Mouse (Mus musculus) 416B (cell line): ENCODE measurements around the gene Hoxa6.

Source experiments
- DNase-seq: peaks from one replicate; pipeline ENCODE4 v3.0.0; 2011; ENCODE audit warnings: low read depth

The Hoxa6 gene

DNA sequence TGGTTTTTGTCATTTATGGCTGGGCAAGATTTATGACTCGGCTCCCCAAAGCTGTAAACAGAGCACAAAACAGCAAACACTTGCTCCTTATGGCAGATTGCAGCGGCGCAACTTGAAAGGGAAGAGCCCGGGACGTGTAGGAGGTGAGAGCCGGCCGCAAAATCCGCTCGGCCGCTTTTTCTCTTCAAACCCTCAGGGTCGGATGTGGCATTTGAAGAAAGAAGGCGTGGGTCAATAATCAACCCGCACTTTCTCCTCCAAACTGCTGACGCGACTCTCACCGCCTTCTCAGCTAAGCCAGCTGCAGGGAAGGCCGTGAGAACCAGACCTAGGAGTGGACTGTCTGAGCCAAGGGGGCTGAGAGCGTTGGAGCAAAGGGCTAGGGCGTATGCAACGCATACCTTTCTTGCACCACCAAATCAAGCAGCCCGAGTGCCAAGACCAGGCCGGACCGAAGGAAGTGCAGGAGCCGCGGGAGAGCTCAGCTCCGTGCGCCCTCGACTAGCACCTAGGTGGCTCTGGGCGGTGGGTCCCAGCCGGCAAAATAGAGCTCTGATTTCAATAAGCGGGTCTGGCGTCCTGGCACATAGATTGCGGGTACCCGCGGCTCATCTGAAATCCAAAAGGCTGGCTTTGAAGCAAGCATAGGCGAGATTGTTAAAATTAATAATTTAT, 31.3 kb downstream of the Hoxa6 start, which contains the start of gene 5730596B20Rik:
5730596B20Rik (plus strand) TSS at position 438 of the 675 bp plus-strand sequence.
- no peak for DNase-seq

DNA sequence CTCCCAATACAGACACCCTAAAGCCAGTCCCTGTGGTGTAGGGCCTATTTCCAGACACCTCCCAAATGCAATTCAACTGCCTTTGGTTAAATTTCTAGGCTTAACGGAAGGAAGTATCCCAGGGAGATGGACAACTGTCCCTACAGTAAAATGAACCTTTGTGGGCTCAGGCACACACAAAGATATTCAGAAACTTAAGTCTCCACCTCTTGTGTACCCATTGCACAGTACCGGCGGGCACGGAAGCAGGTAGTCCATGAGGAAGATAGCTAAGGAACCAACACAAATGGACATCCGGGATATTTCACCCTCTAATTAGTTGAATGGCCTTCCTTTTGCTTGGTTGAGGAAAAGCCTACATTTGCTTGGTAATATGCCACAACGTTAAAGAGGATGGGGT, 32.1 kb downstream of the Hoxa6 start:
- no peak for DNase-seq

DNA sequence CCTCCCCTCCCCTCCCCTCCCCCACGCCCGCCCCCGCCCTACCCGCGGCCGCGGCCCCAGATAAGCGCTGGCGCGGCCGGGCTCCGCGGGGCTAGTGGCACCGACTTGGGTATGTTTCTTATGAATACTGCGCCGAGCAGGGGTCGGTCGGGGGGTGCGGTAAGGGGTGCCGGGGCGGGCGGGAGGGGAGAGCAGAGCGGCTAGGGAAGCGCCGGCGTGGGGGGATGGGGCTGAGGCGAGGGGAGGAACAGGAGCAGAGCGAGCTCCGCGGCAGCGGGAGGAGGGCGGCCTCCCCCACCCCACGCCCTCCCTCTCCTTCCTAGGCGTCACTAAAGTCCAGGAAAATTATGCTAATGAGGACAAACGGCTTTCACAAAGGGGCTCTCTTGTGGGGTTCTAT, 32.7 kb downstream of the Hoxa6 start:
- DNase-seq = no peak

DNA sequence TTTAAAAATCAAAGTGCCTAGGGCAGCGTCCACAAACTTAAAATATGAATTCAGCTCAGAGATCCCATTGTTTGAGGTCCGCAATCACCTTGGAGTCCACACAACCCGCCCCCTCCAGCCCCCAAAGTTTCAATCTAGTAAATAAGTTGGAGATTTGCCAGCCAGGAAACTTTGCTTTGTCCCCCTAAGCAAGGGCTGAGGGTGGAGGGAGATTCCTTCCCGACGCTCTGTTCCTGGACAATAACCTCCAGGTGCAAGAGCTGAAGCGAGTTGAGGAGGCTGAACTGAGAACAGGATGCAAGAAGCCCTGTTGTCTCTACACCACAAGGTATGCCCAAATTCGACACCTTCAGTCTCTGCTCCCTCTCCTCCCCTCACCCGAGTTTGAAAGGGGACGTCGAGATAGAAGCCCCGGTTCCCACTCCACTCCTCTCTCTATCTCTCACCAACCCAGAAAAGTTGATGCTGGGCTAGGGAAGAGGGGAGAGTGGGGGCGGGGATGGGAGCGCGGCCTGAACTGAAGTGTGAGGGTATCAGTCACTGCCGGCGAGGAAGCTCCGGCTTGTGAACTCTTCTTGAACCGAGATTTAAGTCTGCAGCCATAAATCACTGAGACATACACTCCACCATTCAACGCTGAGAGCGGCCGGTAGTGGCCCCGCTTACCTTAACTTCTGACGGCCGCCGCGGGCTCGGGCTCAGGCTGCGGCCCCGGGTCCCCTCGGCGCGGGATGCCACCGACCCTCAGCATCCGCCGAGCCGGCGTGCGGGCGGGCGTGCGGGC, 33.4 kb downstream of the Hoxa6 start:
- DNase-seq = no peak

DNA sequence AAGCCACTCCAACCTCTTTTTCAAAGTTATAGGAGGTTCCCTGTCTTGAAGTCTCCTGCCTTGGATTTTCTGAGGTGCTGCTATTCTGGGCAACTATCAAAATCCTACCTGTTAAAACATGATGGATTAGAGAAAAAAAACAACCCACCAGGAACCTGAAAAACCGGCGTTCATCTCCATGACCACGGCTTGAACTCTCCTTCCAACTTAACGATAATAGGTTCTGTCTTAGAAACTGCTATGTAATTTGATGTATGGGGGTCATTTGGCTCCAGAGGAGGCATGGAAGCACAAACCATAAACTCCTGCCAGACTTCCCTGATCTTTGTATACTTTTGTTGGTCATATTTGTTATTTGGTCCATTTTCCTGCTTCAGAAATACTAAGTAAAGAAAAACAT, 34.9 kb downstream of the Hoxa6 start:
- no peak for DNase-seq

DNA sequence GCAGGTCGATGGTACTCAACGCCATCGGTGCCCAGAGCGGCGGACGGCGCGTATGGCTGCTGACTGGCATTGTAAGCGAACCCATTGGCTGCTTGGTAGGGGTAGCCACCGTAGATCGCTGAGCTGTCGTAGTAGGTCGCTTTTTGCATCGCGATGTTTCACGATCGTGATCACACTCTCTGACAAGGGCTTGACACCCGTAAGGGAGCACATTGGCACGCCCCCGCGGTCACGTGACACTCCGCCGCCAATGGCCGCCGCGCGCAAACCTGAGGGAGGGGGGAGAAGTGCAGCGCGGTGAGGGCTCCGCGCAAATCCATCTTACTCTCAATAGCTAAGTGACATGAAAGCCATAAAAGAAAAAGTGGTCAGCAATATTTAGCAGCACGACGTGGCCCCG, 36.0 kb downstream of the Hoxa6 start:
- no peak for DNase-seq

DNA sequence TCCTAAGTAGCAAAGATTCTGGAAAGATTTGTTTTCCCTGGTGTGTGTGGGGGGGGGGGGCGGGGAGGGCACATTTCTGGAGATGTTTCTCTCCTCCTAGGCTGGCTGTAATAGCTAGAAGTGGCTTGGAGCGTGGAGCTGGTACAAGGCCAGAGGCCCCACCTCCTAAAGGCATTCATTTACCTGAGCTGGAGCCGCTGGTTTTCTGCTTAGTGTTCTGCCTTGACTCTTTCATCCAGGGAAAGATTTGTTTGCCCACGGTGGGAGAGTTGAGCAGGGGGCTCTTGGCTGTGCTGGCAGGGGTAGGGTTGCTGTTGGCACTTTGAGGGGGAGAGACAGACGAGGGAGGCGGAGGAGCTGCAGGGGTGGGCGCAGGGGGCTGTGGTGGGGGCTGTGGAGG, 36.6 kb downstream of the Hoxa6 start:
- DNase-seq = no peak

DNA sequence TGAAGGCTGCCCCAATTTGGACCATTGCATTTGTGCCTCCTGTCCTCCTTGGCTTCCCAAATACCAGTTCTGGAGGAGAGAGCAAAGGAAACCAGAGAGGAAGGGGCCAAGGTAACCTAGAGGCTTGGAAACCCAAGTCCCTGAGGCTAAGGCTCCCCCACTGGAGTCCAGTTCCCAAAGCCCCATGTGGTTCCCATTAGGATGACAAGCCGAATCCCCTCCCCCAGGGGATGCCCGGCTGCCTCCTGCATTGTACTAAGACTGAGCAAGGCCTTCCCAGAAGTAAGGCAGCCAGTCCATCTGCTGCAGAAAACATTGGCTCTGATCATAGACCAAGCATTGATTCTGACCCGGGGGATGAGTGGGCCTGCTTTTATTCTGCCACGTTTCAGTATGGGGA, 37.2 kb downstream of the Hoxa6 start:
- DNase-seq = no peak

DNA sequence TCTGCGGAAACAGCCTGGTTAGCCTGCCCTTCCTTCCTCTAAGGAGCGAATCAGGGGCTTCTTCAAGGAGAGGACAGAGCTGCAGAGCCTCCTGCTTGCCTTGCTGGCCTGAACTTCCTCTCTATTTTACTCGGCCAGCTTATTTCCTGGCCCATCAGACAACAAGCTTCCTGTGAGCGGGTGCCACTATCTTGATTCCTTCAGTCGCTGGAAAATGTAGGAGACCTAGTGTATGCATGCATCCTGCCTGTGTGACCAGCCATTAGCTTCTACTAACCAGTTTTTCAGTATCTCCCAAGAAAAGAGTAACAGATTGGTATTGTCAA, 37.7 kb downstream of the Hoxa6 start:
- no peak for DNase-seq

DNA sequence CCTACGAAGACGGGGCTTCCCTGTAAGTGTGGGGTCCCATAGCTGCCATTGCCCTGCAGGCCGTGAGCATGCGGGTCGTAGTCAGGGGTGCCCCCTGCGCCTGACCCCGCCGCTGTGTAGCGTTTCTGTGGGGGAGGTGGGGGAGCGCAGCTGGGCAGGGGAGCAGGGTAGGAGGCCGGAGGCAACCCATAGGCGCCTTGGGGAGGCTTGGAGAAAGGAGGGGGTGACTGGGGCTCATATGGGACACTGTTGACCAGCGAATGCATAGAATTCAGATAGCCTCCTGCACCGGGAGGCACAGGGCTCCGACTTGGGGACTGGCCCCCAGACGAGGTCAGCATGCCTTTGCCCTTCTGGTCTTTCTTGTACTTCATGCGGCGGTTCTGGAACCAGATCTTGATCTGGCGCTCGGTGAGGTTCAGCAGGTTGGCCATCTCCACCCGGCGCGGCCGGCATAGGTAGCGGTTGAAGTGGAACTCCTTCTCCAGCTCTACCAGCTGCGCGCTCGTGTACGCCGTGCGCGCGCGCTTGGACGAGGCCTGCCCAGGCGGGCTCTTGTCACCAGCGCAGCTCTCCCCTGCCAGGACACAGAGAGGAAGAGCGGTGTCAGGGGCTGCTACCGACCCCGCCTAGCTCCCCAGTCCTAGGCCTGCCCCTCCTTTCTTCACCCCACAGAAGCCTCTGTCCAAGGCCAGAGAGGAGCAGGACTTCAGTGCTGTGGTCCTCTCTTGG, 38.2 kb downstream of the Hoxa6 start:
- no peak for DNase-seq

DNA sequence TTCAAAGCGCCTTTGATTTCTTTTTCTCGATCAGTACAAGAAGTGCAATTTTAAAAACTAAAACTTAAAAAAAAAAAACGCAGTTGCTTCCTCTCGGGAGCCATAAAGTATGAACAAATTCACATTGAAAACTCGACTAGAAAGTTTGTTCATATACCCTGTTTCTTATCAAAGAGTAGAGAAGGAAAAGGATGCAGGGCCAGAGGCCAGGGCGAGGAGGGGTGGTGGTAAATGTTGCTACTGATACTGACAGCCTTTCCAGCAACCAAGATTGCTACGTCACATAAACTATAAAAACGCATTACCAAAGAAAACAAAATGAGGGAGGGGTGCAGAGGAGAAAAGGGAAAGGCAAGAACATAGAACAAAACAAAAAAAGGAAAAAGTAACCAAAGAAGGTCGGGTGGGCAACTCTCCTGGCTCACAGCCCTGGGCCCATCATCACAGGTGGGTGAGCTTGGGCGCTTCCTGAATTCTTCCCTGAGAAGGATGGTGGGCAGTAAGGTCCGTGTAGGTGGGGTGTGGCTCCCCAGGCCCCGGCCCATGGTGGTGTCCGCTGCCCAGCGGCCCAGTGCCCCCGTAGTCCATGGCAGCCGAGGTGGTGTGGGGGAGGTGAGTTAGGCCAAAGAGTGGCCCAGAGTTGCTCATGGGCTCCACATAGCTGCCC, 38.9 kb downstream of the Hoxa6 start:
- no peak for DNase-seq

DNA sequence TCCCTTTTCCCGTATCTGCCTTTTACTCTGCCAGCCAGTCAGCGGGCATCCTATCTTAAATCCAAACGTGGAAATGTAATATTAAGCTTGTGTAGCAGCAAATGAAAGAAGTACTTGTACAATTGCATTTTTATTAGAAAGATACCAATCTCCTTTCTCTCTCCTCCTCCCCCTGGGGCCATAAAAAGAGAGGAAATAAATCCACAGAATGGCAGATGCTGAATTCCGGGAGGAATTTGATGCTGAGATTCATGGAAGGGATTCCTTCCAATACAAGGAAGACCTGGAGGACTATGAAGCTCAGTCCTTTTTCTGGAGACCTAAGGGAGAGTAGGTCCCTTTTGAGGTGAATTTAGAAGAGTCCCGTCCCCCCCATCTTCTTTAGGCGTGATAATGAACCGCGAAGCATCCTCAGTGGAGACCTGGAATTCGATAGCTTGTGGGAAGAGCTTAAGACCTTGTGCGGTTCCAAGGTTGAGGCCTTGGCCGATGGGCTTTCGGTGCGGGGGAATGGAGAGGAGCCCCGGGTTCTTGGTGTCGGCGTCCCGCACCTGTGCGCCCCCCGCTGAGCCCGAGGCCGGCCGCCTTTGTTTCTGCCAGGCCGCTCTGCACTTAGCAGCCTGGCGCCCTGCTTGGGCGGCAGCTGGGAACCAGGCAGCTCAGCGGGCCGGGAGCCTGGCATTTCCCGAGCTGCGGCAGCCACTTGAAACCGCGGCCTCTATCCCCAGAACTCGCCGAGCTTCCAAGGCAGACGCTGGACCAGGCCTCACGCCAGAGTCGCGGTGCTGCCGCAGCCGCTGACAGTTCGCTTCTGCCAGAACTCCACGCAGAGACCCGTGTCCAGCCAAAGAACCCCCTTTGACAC, 40.1 kb downstream of the Hoxa6 start:
- no peak for DNase-seq

DNA sequence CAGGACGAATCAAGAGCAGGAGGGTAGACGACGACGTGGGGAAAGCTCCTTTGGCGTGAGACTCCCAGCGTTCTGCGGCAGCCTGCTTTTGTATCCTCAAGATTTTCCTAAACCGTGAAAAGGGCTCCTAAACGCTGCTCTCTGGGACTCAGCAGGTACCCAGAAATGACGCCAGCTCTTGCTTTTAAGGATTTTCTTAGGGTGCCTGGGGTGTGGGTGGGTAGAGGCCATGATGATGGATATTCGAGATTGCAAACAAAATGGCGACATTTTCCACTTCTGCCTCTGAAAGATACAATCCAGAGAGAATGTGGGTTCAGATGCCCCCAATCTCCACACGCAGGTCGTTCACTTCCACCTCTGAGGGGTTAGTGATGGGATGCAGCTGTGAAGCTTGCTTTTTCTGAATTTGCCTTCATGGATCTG, 40.8 kb downstream of the Hoxa6 start:
- DNase-seq = no peak

DNA sequence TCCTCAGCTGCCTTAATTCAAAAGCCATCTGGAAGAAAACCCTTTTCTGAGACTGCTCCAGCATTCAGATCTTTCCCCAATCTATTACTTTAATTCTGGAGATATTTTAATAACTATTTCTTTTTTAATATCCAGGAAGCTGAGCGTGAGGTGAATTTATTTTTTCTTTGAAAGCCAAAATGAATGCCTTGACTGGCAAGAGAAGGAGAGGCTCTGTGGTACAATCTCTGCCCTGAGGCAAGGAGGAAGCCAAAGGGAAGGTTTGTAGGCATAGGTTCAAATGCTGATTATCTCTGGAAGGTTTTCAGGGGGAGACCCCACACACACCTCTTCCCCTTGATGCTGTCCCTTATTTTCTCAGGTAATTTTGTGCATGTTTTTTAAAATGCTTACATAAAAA, 41.3 kb downstream of the Hoxa6 start:
- no peak for DNase-seq

DNA sequence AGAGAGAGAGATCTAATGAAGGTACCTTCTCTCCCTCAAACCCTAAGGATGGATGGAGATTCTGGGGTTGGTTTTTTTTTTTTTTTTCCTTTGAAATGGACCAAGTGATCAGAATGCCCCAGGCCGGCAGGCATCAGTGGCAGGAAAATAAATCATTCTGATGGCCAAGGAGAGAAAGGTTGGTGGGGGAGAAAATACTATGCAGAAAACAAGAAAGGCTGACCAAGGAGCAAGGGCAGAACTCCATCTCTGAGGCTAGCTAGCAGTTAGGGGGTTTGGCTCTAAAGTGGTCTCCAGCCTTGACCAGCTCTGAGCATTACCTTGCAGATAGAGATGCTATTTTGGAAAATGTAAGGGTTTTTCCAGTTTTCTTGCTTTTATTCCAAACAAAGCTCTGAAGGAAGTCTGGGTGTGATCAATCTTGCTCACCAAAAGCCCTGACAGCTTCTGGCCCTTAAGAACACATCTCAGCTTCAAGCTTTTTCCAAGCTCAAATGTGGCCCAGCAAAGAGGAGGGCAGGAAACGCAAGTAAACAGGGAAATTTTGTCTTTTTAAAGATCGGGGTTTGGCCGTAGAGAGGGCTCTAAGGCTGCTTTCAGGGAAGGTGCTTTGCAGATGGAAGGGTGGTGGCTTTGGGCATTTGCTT, 42.0 kb downstream of the Hoxa6 start:
- DNase-seq = no peak

DNA sequence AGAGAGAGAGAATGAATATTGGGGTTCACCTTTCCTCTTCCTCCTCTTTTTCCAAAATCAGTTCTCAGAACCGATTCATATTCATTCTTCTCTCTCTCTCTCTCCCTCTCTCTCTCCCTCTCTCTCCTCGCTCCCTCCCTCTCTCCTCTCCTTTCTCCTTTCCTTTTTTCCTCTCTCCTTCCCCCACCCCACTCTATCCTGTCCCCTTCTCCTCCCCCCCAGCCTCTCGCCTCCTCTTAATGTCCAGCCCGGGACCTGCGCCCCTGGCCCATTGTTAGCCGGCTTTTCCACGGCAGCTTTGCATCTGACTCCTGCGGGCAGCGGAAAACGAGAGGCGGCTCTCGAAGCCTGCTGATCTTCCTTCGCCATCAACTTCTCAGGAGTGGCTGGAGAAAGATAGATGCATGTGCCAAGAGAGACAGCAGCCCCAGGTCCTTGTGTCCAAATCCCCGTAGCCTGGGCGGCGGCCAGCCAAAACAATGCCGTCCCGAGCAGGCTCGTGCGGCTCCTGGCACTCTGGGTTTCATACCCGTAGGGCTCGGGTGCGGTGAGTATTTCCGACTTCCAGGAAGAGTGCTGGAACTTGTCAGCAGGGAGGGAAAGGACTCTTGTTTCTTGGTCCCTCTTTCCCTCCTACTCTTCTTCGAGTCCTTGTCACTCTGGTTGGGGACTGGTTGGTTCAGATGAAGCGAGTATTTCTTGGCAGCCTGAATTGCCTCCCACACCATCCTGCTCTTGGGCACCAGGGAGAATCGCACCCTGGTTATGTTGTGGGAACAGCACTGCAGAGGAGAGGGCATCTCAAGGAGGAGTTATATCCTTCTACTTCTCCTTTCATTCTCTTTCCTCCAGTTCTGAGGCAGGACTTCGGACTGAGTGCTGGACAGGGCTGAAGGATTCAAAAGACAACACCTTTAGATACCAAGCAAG, 42.8 kb downstream of the Hoxa6 start:
- no peak for DNase-seq

DNA sequence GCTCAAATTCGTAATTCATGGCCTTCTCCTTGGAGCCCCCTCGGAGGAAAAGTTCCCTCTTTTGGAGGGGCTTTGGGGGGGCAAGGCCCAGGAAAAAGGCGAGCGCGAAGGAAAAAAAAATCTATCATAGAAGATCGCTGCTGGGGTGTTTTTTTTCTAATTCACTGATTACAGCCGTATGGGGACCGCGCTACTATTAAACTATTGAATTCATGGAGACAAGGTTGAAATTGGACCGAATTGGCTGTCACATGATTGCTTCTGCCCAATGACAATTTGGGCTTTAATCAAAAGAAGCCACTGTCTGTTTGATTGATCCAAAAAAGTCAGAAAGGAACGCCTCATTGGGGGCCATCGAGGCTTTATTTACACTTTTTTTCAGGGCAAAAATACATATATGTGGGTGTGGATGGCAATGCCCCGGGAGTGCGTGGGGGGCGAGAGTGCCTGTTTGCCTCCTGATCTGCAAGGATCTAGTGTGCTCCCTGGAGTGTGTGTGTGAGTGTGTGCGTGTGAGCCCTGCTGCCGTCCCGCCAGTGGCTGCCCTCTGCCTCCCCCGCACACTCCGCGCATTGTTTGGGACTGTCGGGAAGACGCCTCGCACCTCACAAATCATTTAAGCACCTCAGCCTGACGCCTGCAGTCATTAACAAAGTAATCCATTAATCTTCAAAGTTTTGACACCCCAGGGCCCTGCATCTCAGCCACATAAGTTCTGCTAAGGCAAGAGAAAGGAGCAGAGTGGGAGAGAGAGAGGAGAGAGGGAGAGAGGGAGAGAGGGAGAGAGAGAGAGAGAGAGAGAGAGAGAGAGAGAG, 43.7 kb downstream of the Hoxa6 start, which contains the start of gene Hoxa2:
Hoxa2 (minus strand) TSS at position 206 of the 815 bp plus-strand sequence.
- DNase-seq = no peak

DNA sequence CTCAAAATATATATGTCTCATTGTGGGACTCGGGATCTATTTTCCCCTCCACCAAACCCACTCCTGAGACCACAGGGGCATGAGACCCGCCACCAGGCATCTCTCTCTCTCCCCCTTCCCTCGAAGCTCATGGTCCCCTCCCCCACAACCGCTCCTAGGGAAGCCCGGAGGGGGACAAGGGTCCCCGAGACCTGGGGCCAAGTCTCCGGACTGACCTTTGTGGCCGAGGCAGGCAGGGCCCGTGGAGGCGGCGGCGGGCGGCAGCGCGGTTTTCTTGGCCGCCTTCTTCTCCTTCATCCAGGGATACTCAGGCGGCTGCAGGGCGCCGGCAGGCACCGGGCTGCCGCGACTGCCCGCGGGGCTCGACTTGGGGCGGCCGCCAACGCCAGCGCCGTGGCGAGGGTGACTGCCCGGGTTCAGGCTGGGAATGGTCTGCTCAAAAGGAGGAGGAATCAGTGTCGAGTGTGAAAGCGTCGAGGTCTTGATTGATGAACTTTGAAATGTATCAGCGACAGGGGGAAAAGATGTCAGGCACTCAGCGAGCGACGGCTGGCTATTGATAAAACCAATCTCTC, 44.4 kb downstream of the Hoxa6 start:
- no peak for DNase-seq
